Mouse (Mus musculus) forebrain, postnatal 0 days (tissue): ENCODE measurements at regions not wholly inside any gene's neighbourhood (a gene's known extent, or its start where the extent isn't known, plus 50 kb on each side); places are given as distances from the start of the nearest gene placed in this dataset.
A peak's percentile ranks its signal among the peaks of the same experiment; 100 is the strongest.
"Not testable (repeated sequence)": the region's sequence is repeated elsewhere in the genome, so short reads cannot be mapped to it uniquely, and the experiment has no call there.

Experiments used
- ATAC-seq: fragments of 200-750 bp; cut with Nextera tagmentation; 2 replicates; pipeline ENCODE4 v1.8.0; 2017; ENCODE audit warnings: mild to moderate bottlenecking, moderate library complexity
- DNase-seq: peaks from one replicate; pipeline ENCODE4 v3.0.0-alpha.2; 2015
- H3K27ac ChIP-seq: fragments of 300-500 bp; sonication (generic); 2 replicates; pipeline ENCODE4 v1.5.1; 2014; ENCODE audit warnings: low read depth, mild to moderate bottlenecking, antibody characterized with exemption, low read length, moderate library complexity, mixed read lengths
- H3K27me3 ChIP-seq: fragments of 300-500 bp; sonication (generic); 2 replicates; pipeline ENCODE4 v1.6.1; 2014; ENCODE audit warnings: mild to moderate bottlenecking, low read length, mixed read lengths; ENCODE audit not compliant: insufficient read depth
- H3K36me3 ChIP-seq: fragments of 300-500 bp; sonication (generic); 2 replicates; pipeline ENCODE4 v1.6.1; 2014; ENCODE audit warnings: mild to moderate bottlenecking, moderate library complexity; ENCODE audit not compliant: insufficient read depth
- H3K4me1 ChIP-seq: fragments of 300-500 bp; sonication (generic); 2 replicates; pipeline ENCODE4 v1.6.1; 2014; ENCODE audit warnings: antibody characterized with exemption; ENCODE audit not compliant: insufficient read depth
- H3K4me2 ChIP-seq: fragments of 300-500 bp; sonication (generic); 2 replicates; pipeline ENCODE4 v1.6.1; 2014; ENCODE audit warnings: low read depth, mild to moderate bottlenecking, moderate library complexity
- H3K4me3 ChIP-seq: fragments of 300-500 bp; sonication (generic); 2 replicates; pipeline ENCODE4 v1.5.1; 2014; ENCODE audit warnings: low read depth, low read length, mixed read lengths
- H3K9ac ChIP-seq: fragments of 300-500 bp; sonication (generic); 2 replicates; pipeline ENCODE4 v1.6.1; 2014; ENCODE audit warnings: mild to moderate bottlenecking
- H3K9me3 ChIP-seq: fragments of 300-500 bp; sonication (generic); 2 replicates; pipeline ENCODE4 v1.6.1; 2016; ENCODE audit warnings: low read length
- CTCF ChIP-seq: sonication (generic); IDR thresholded peaks from 2 replicates; pipeline ENCODE4 v1.5.1; 2016; ENCODE audit warnings: antibody characterized with exemption, control low read depth, low read depth
- WGBS: fragments of 180-500 bp; shearing (Covaris S2); extraction: QIAGEN DNeasy Blood & Tissue Kit; methylation state at CpG from one replicate; pipeline ENCODE4 v1.1.7; 2014; 5-methylcytosine and 5-hydroxymethylcytosine counted together

- H3K9ac ChIP-seq: no peak overlapping the region
- no peaks in the 10 kb centered on the region for H3K4me1 ChIP-seq
- no peak overlapping the region for H3K4me3 ChIP-seq
- 64% methylated on average over 3 of the region's 3 CpGs for WGBS
- peak; percentile 96 for ATAC-seq
- no peaks in the 10 kb centered on the region for H3K36me3 ChIP-seq
- no peaks in the 10 kb centered on the region for H3K9me3 ChIP-seq
- no peak overlapping the region for H3K4me2 ChIP-seq
- DNase-seq: peak; percentile 27
- no peak for TF ChIP-seq CTCF
- H3K27ac ChIP-seq: no peak overlapping the region
- no peaks in the 10 kb centered on the region for H3K27me3 ChIP-seq
Measured at GRCm38 (mm10) chr1:5220668-5221408, 413.1 kb downstream of the Gm37988 start.

- ATAC-seq (no peak), DNase-seq (no peak)
- H3K9ac ChIP-seq: no peak overlapping the region
- H3K4me2 ChIP-seq: no peak overlapping the region
- H3K27me3 ChIP-seq: no peaks in the 10 kb centered on the region
- no peak overlapping the region for H3K4me3 ChIP-seq
- no peak for TF ChIP-seq CTCF
- H3K4me1 ChIP-seq: no peaks in the 10 kb centered on the region
- H3K9me3 ChIP-seq: no peaks in the 10 kb centered on the region
- H3K36me3 ChIP-seq: no peaks in the 10 kb centered on the region
- 14% methylated on average over 6 of the region's 6 CpGs for WGBS
- H3K27ac ChIP-seq: no peak overlapping the region
Measured at GRCm38 (mm10) chr1:5227866-5228265, 420.2 kb downstream of the Gm37988 start.

GRCm38 (mm10) chr1:5231218-5231617, 423.5 kb downstream of the Gm37988 start:
- no peaks in the 10 kb centered on the region for H3K9me3 ChIP-seq
- no peak overlapping the region for H3K27ac ChIP-seq
- no peak for DNase-seq
- 94% methylated on average over 5 of the region's 5 CpGs for WGBS
- H3K36me3 ChIP-seq: no peaks in the 10 kb centered on the region
- H3K4me2 ChIP-seq: no peak overlapping the region
- H3K4me1 ChIP-seq: no peaks in the 10 kb centered on the region
- no peak for ATAC-seq
- no peak overlapping the region for H3K9ac ChIP-seq
- no peaks in the 10 kb centered on the region for H3K27me3 ChIP-seq
- no peak overlapping the region for H3K4me3 ChIP-seq
- TF ChIP-seq CTCF: no peak

DNA sequence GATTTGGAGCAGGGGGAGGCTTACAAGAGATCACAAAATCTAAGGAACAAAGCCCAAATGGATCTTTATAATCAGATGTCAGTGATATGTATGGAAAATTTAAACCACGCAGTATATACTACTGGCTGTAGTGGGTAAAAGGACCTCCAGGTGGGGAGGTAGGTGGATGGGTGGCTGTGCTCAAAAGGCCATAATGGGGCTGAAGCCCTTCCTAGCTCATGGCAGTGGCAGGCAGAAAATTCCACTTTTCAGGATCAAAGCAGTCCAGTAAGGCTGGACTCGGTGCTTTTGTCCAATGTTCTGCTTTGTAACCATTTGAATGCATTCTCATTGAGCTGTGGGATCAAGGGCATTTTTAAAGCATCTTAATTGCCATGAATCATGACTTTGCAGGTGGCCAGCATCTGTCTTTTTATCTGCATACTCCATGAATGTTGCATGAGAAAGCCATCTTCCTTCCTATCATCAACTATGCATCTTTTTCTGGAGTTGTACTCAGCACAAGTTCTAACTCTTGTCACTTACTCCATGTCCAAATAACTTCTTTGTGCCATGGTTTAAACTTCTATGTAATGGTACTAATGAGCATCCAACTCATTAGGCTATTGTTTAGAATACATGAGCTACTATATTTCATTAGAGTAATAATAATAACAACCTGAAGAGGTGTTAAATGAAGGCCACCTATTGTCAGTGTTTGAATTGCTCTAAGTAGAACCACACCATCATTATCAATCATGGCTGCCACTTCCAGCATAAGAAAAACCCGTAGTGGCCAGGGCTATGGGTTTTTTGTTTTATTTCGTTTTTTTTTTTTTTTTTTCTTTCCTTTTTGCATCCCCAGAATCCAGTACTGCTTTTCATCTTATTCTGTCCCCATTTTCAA, 424.5 kb downstream of the Gm37988 start:
- no peak for ATAC-seq
- no peaks in the 10 kb centered on the region for H3K4me1 ChIP-seq
- DNase-seq: no peak
- H3K27ac ChIP-seq: no peak overlapping the region
- no peak overlapping the region for H3K4me3 ChIP-seq
- 31% methylated on average over 4 of the region's 4 CpGs for WGBS
- no peak overlapping the region for H3K9ac ChIP-seq
- no peaks in the 10 kb centered on the region for H3K36me3 ChIP-seq
- no peaks in the 10 kb centered on the region for H3K9me3 ChIP-seq
- no peak overlapping the region for H3K4me2 ChIP-seq
- TF ChIP-seq CTCF: no peak
- no peaks in the 10 kb centered on the region for H3K27me3 ChIP-seq

- Histone ChIP-seq H3K4me2 (no peak overlapping the region), H3K4me3 (no peak overlapping the region), H3K36me3 (no peaks in the 10 kb centered on the region), H3K27me3 (no peaks in the 10 kb centered on the region), H3K4me1 (no peaks in the 10 kb centered on the region), H3K9ac (no peak overlapping the region), H3K9me3 (no peaks in the 10 kb centered on the region), H3K27ac (no peak overlapping the region; the same call in 1 of the 2 replicates)
- ATAC-seq (peak; percentile 93), DNase-seq (peak; percentile 20)
- WGBS: 3% methylated on average over 1 of the region's 1 CpGs
- no peak for TF ChIP-seq CTCF
Measured at GRCm38 (mm10) chr1:5232847-5233245, 425.2 kb downstream of the Gm37988 start.

- Histone ChIP-seq H3K9me3 (no peaks in the 10 kb centered on the region), H3K36me3 (no peaks in the 10 kb centered on the region), H3K27ac (no peak overlapping the region), H3K4me2 (no peak overlapping the region), H3K4me3 (no peak overlapping the region), H3K27me3 (no peaks in the 10 kb centered on the region), H3K4me1 (no peaks in the 10 kb centered on the region), H3K9ac (no peak overlapping the region)
- no peak for DNase-seq
- ATAC-seq: no peak
- no peak for TF ChIP-seq CTCF
- WGBS: 86% methylated on average over 3 of the region's 3 CpGs
Measured at GRCm38 (mm10) chr1:5243186-5243585, 435.5 kb downstream of the Gm37988 start.

DNA sequence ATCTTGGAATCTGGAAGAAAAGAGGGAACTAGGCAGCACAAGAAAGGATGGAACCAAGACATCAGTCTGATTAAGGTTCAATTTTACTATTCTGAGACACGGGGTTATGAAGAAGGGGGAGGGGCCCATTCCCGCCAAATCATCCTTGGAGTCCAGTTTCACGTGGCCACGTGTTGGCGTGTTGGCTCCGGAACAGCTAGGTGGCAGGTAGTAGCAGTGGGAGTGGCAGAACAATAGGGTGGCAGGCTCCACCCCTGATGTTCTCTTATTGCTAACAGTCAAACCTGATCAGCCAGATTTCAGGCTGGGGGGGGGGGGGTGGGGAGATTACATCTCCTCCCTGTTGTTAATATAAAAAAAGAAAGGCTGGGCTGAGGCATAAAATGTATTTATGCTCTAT, 453.2 kb downstream of the Gm37988 start:
- WGBS: 53% methylated on average over 6 of the region's 6 CpGs
- not testable (repeated sequence) for H3K9me3 ChIP-seq, H3K4me2 ChIP-seq, ATAC-seq, H3K4me1 ChIP-seq, H3K9ac ChIP-seq, H3K36me3 ChIP-seq, H3K27me3 ChIP-seq, H3K4me3 ChIP-seq, H3K27ac ChIP-seq, DNase-seq

DNA sequence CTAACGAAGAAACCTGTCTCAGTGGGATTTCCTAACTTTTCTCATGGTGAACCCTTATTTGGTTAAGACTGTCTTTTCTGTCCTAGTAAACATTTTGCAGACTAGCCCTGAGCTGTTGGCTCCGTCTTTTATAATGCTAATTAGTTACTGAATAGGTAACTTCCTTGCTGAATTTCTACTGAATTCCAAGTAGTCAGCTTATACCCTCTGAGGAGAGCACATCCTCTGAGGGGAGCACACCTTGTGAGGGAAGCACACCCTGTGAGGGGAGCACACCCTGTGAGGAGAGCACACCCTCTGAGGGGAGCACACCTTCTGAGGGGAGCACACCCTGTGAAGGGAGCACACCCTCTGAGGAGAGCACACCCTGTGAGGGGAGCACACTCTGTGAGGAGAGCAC, 453.6 kb downstream of the Gm37988 start:
- H3K4me2 ChIP-seq, H3K4me1 ChIP-seq, H3K4me3 ChIP-seq, H3K27me3 ChIP-seq, ATAC-seq, H3K27ac ChIP-seq, H3K9me3 ChIP-seq, DNase-seq, H3K36me3 ChIP-seq, H3K9ac ChIP-seq: not testable (repeated sequence)
- 16% methylated on average over 2 of the region's 2 CpGs for WGBS
